Mouse (Mus musculus) forebrain, embryonic 15.5 days (tissue): ENCODE data around the gene Vps45. TPM values are rescaled to one million over a fixed set of nuclear protein-coding genes. Genes with fewer than 3 reads are reported as not detected.
A peak's percentile ranks its signal among the peaks of the same experiment; 100 is the strongest.
"Not testable (repeated sequence)": the region's sequence is repeated elsewhere in the genome, so short reads cannot be mapped to it uniquely, and the experiment has no call there.

Experiments used
- ATAC-seq: fragments of 200-750 bp; cut with Nextera tagmentation; replicated peaks from 2 replicates; pipeline ENCODE4 v1.8.0; 2017; ENCODE audit warnings: mild to moderate bottlenecking, moderate TSS enrichment, moderate library complexity
- H3K27ac ChIP-seq: fragments of 300-500 bp; sonication (generic); replicated peaks from 2 replicates; pipeline ENCODE4 v1.5.1; 2015; ENCODE audit warnings: mild to moderate bottlenecking, inconsistent platforms
- H3K27me3 ChIP-seq: fragments of 300-500 bp; sonication (generic); 2 replicates; pipeline ENCODE4 v1.6.1; 2015; ENCODE audit warnings: inconsistent platforms
- H3K36me3 ChIP-seq: fragments of 300-500 bp; sonication (generic); 2 replicates; pipeline ENCODE4 v1.6.1; 2015; ENCODE audit warnings: mild to moderate bottlenecking, inconsistent platforms
- H3K4me1 ChIP-seq: fragments of 300-500 bp; sonication (generic); 2 replicates; pipeline ENCODE4 v1.6.1; 2015; ENCODE audit warnings: inconsistent platforms
- H3K4me2 ChIP-seq: fragments of 300-500 bp; sonication (generic); replicated peaks from 2 replicates; pipeline ENCODE4 v1.6.1; 2015; ENCODE audit warnings: mild to moderate bottlenecking, inconsistent platforms
- H3K4me3 ChIP-seq: fragments of 300-500 bp; sonication (generic); 2 replicates; pipeline ENCODE4 v1.5.1; 2015; ENCODE audit warnings: mild to moderate bottlenecking, inconsistent platforms
- H3K9ac ChIP-seq: fragments of 300-500 bp; sonication (generic); replicated peaks from 2 replicates; pipeline ENCODE4 v1.6.1; 2015; ENCODE audit warnings: mild to moderate bottlenecking, inconsistent platforms
- H3K9me3 ChIP-seq: fragments of 300-500 bp; sonication (generic); 2 replicates; pipeline ENCODE4 v1.6.1; 2016; ENCODE audit warnings: inconsistent platforms
- WGBS: fragments of 180-500 bp; shearing (Covaris S2); methylation state at CpG from one replicate; pipeline ENCODE4 v1.1.7; 2015; ENCODE audit warnings: mixed read lengths; 5-methylcytosine and 5-hydroxymethylcytosine counted together
- polyA plus RNA-seq: library from polyadenylated mRNA; unstranded; fragments of >200 nt; fragmentation: Nextera tagmentation; extraction: Ambion mirVana; gene quantifications from 2 replicates; pipeline ENCODE4 v1.2.1, GENCODE M21; 2015

Vps45 gene
- polyA plus RNA-seq, 1 experiment from 2014 or later: 65.6 TPM

DNA sequence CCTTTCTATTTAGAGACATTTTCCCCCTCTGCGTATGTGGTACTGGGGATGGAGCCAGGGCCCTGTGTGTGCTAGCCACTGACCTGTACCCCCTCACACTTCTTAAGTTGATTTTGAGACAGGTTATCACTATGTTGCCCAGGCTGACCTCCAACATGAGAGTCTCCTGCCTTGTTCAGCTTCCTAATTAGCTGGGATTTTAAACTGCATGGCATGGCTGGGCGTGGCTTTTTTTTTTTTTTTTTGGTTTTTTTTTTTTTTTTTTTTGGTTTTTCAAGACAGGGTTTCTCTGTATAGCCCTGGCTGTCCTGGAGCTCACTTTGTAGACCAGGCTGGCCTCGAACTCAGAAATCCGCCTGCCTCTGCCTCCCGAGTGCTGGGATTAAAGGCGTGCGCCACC is 80.7 kb downstream of the Vps45 start:
- not testable (repeated sequence) for H3K9me3 ChIP-seq, H3K36me3 ChIP-seq, H3K27ac ChIP-seq, H3K27me3 ChIP-seq, H3K9ac ChIP-seq, H3K4me2 ChIP-seq, H3K4me3 ChIP-seq, ATAC-seq
- peaks cover 20% of the 10 kb centered on the region for H3K4me1 ChIP-seq
- 91% methylated on average over 7 of the region's 7 CpGs for WGBS

DNA sequence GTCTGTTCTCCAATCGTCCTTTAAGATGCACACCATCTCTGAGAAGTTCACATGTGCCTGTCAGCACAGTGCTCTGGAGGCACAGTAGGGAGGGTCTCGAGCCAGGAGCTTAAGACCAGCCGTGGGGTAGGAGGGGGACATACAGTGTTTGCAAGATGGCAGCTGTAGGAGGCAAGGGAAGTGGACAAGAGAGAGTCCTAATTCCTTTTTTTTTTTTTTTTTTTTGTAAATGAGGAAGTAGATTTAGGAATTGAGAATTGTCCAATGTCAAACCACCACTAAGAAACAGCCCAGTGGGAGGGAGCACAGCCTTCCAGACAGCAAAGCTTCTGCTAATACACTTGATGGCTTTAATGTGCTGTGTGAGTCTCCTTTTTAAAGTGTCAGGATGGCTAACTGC is 81.2 kb downstream of the Vps45 start:
- Histone ChIP-seq H3K4me2 (no peak overlapping the region), H3K27ac (no peak overlapping the region), H3K4me3 (no peak overlapping the region), H3K27me3 (no peaks in the 10 kb centered on the region), H3K36me3 (no peaks in the 10 kb centered on the region), H3K9me3 (no peaks in the 10 kb centered on the region), H3K4me1 (peaks cover 25% of the 10 kb centered on the region), H3K9ac (no peak overlapping the region)
- no peak for ATAC-seq
- WGBS: 68% methylated on average over 3 of the region's 3 CpGs

DNA sequence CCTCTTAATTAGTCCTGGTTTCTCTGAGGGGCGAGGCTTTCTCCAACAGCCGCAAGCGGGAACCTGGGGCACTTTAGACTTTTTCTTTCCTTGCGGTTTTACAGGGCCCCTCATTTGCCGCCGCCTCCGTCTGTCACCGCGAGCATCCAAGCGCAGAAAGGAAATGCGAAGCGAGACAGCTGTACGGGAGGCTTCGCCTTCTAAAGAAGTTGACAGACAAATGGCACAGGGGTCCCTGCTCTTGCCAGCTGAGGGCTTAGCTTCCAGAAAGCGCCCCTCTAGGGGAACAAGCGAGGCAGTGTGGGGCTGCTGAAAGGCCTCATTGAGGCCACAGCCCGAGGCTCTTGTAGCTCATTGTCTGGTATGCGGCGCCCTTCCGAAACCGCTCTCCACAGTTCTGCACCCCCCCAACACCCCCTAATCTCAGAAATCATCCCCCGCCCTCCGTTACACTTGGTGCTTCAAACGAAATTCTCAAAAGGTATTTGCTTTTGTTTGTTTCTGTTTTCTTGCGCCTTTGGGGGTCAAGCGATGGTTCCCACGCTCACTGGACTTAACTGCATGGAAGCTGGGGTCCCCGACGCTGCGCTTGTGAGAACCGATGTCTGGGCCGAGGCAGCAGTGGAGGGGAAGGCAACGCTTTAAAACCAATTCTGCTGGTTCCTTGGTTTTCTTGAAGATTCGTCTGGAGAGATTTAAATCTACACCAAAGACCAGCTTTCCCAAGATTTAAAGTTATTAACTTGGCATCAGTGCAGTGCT is 85.2 kb downstream of the Vps45 start:
- H3K27me3 ChIP-seq: no peaks in the 10 kb centered on the region
- peak overlapping the region; percentile 42 for H3K9ac ChIP-seq
- H3K4me2 ChIP-seq: peak overlapping the region; percentile 54
- 1% methylated on average over 34 of the region's 34 CpGs for WGBS
- peak overlapping the region; percentile 79 for H3K27ac ChIP-seq
- peak overlapping the region; percentile 32 for H3K4me3 ChIP-seq
- no peaks in the 10 kb centered on the region for H3K9me3 ChIP-seq
- no peaks in the 10 kb centered on the region for H3K36me3 ChIP-seq
- H3K4me1 ChIP-seq: peaks cover 21% of the 10 kb centered on the region
- peak; percentile 96 for ATAC-seq

DNA sequence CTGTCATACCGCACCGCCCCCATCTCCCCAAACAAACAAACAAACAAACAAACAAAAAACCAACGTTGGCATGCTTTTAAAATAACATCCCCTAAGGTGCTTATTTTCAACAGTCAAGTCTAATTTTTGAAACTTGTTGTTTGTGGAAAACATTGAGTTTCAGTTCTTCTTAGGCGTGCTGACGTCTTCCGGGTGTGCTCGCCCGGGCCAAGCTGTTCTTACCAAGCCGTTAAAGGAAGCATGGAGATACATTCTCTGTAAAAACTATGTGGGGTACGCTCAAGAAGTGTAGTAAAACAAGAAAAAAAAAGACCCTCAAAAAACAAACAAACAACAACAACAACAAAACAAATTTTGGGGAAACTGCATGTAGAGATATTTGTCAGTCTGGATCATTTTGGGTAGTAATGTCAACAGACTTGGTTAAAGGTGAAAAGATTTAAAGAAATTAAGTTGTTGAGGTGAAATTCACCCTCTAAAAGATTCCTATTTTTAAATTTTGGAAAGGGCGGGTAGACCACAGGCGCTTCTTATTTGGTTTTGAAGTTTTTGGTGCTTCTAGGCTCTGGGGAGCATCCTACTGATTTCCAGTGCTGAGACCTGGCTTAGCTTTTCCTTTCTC is 85.9 kb downstream of the Vps45 start:
- Histone ChIP-seq H3K9me3 (no peaks in the 10 kb centered on the region), H3K9ac (peak overlapping the region; percentile 42; the same call in 1 of the 2 replicates), H3K4me2 (peak overlapping the region; percentile 54), H3K4me3 (peak overlapping the region; percentile 32), H3K4me1 (peaks cover 20% of the 10 kb centered on the region), H3K36me3 (no peaks in the 10 kb centered on the region), H3K27ac (peak overlapping the region; percentile 79), H3K27me3 (no peaks in the 10 kb centered on the region)
- no peak for ATAC-seq
- WGBS: 54% methylated on average over 12 of the region's 12 CpGs

DNA sequence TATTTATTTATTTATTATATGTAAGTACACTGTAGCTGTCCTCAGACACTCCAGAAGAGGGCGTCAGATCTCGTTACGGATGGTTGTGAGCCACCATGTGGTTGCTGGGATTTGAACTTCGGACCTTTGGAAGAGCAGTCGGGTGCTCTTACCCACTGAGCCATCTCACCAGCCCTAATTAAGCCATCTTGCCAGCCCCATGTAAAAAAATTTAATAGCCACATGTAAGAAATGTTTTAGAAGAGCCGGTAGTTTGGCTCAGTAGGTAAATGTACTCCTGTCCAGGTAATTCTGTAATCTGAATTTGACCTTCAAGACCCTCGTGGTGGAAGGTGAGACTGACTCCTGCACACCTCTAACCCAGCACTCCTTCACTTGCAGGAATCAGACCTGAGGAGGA is 87.6 kb downstream of the Vps45 start:
- H3K27ac ChIP-seq, H3K4me3 ChIP-seq, H3K36me3 ChIP-seq, H3K9me3 ChIP-seq, H3K4me2 ChIP-seq, ATAC-seq, H3K9ac ChIP-seq, H3K27me3 ChIP-seq: not testable (repeated sequence)
- peaks cover 25% of the 10 kb centered on the region for H3K4me1 ChIP-seq
- WGBS: 59% methylated on average over 7 of the region's 7 CpGs

DNA sequence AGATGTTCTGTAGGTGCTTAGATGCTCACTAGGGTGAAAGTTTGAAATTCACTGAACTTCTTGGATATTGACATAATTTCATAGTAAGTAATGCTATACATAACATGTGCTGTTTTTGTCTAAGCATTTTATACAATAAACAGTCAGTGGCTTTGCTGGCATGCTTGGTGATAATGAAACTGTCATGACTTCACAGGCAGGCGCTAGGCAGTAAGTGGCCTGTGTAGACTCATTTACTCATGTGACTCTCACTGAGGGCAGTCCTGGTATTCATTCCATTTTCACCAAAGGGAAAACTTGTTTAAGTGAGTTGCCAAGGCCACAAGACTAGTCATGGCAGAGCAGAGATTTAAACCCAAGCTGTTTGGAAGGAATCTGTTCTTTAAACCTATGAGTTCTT is 89.0 kb downstream of the Vps45 start:
- H3K36me3 ChIP-seq: no peaks in the 10 kb centered on the region
- WGBS: 83% methylated on average over 1 of the region's 1 CpGs

DNA sequence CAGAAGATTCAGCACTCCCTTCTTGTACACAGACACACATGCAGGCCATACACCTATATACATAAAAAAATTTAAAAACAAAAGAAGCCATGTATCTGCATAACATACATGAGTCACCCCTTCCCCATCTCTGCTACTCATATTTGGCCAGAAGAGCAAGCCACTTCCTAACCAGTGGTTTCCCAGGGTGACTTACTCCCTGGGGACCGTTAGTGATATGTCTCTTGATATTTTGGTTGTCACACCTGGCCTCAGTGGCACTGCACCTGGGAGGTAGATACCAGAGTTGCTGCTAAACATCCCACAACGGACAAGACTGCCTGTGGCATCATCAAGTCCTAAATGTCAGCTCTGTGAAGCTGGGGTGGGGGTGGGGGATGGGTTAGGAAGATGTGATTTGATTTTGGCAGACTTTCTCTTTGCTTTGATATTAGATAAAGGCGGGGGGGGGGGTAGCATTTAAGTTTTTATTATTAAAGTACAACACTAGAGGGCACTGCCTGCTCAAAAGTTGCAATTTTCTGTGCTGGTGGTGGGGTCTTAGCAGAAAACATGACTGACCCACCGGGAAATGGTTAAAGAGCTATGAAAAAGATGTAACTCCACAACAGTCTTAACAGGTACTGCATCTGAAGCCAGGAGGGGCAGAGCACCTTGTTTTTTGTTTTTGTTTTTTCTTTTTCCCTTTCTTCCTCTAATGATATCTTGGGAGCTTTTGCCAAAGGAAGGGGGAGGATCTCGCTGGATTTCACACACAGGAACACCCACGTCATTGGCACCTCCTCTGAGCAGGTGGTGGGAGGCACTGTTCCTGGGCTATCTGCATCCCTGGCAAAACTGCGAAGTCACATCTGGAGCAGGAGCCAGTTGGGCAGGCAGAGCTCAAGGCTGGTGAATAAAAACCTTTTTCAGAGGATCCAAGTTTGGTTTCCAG is 92.5 kb downstream of the Vps45 start:
- Histone ChIP-seq H3K4me3 (peak overlapping the region; percentile 16; the same call in 1 of the 2 replicates), H3K27ac (no peak overlapping the region), H3K36me3 (no peaks in the 10 kb centered on the region), H3K4me1 (peaks cover 5% of the 10 kb centered on the region), H3K4me2 (peak overlapping the region; percentile 38), H3K9me3 (no peaks in the 10 kb centered on the region), H3K27me3 (no peaks in the 10 kb centered on the region), H3K9ac (0 out of 2 replicates have a peak overlapping the region, but pooled peaks have one; percentile 9)
- WGBS: 9% methylated on average over 7 of the region's 7 CpGs
- 0 out of 2 replicates have a peak, but pooled peaks have one; percentile 57 for ATAC-seq

More for the DNA sequence above, 89.0 kb downstream of the Vps45 start:
- Histone ChIP-seq H3K4me2 (no peak overlapping the region), H3K27ac (no peak overlapping the region), H3K4me1 (peaks cover 25% of the 10 kb centered on the region), H3K9ac (no peak overlapping the region), H3K9me3 (no peaks in the 10 kb centered on the region), H3K4me3 (no peak overlapping the region), H3K27me3 (no peaks in the 10 kb centered on the region)
- ATAC-seq: no peak

DNA sequence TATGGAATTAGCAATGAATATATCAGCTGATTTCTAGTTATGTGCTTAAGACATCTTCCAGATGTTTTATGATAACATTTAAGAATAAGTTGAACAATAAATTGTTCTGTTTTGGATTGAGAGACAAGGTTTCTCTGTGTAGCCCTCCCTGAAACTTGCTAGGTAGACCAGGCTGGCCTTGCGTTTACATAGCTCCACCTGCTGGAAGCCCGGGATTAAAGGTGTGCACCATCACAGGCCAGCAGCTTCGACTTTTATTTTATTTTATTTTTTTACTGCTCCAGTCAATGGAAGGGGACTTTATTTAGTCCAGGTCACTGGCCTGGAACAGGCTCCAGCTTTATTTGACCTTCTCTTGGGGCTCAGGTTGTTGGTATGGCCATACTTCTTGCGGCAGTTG is 94.6 kb downstream of the Vps45 start:
- Histone ChIP-seq H3K4me1 (peaks cover 5% of the 10 kb centered on the region), H3K4me2 (no peak overlapping the region), H3K36me3 (no peaks in the 10 kb centered on the region), H3K27ac (no peak overlapping the region), H3K4me3 (no peak overlapping the region), H3K9ac (no peak overlapping the region), H3K27me3 (no peaks in the 10 kb centered on the region), H3K9me3 (no peaks in the 10 kb centered on the region)
- ATAC-seq: no peak
- 44% methylated on average over 4 of the region's 4 CpGs for WGBS

DNA sequence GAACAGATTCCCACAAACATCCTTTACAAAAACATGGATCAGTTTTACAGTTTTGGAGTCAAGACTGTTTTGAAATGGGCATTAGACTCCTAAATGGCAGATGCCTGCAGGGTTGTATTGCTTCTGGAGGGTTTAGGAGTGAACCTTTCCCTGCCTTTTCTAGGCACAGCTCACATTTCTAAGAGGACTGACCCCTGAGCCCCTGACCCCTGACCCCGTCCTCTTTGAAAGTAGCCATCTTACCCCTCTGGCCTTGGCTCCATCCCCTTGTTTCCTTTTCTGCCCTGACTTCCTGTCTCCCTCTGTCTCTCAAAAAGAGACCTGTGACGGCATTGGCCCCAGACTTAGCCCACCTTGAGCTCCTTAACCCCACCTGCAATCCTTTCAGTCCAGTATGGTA is 95.0 kb downstream of the Vps45 start:
- H3K9me3 ChIP-seq: no peaks in the 10 kb centered on the region
- H3K27me3 ChIP-seq: no peaks in the 10 kb centered on the region
- no peak overlapping the region for H3K4me2 ChIP-seq
- H3K36me3 ChIP-seq: no peaks in the 10 kb centered on the region
- H3K27ac ChIP-seq: no peak overlapping the region
- no peak overlapping the region for H3K4me3 ChIP-seq
- H3K9ac ChIP-seq: no peak overlapping the region
- 63% methylated on average over 2 of the region's 2 CpGs for WGBS
- peaks cover 5% of the 10 kb centered on the region for H3K4me1 ChIP-seq
- ATAC-seq: no peak

DNA sequence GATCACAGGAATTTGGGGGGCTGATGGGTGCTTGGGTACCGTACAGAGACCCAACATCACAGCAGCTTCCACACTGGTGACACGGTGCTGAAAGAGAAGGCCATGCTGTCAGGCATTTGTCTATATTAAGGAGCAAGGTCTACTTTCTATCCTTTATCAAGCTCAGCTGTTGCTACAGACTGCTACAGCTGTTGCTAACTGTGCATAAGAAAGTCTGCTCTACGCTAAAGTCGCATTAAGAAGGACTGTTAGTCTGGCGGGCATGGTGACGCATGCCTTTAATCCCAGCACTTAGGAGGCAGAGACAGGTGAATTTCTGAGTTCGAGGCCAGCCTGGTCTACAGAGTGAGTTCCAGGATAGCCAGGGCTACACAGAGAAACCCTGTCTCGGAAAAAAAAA is 96.1 kb downstream of the Vps45 start:
- ATAC-seq, H3K9me3 ChIP-seq, H3K4me3 ChIP-seq, H3K36me3 ChIP-seq, H3K27me3 ChIP-seq, H3K4me2 ChIP-seq, H3K9ac ChIP-seq, H3K27ac ChIP-seq: not testable (repeated sequence)
- 89% methylated on average over 8 of the region's 8 CpGs for WGBS
- H3K4me1 ChIP-seq: peaks cover 12% of the 10 kb centered on the region

DNA sequence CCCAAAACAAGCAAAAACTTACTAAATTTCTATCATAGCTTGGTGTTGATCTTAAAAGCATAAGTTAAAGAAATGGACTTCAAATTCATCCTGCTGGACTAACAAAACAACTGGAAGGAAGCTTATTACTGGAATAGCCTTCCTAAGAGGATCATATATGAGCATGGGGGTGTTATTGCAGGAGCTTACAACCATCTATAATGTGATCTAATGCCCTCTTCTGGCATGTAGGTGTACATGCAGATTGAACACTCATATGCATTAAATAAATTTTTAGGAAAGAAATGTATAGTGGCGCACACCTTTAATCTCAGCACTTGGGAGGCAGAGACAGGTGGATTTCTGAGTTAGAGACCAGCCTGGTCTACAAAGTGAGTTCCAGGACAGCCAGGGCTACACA is 98.5 kb downstream of the Vps45 start:
- Histone ChIP-seq H3K27ac (no peak overlapping the region), H3K36me3 (no peaks in the 10 kb centered on the region), H3K9ac (no peak overlapping the region), H3K27me3 (no peaks in the 10 kb centered on the region), H3K4me1 (peaks cover 8% of the 10 kb centered on the region; the same call in 1 of the 2 replicates), H3K4me2 (no peak overlapping the region), H3K4me3 (no peak overlapping the region), H3K9me3 (no peaks in the 10 kb centered on the region)
- 94% methylated on average over 1 of the region's 1 CpGs for WGBS
- ATAC-seq: no peak

DNA sequence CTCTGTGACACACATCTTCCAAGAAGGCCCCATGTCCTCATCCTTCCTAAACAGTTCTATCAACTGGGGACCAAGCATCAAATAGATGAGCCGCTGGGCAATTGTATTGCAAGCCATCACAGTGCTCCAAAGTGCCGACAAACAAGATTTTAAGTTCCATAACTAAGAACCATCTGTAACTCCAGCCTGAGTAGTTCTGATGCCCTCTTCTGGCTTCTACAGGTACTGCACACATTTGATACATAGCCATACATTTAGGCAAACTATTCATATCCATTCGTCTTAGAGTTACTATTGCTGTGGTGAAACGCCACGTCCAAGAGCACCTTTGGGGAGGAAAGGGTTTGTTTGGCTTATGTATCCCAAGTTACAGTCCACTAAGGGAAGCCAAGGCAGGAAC is 99.2 kb downstream of the Vps45 start:
- ATAC-seq: no peak
- Histone ChIP-seq H3K27ac (no peak overlapping the region), H3K4me1 (peaks cover 8% of the 10 kb centered on the region; the same call in 1 of the 2 replicates), H3K9ac (no peak overlapping the region), H3K27me3 (no peaks in the 10 kb centered on the region), H3K4me3 (no peak overlapping the region), H3K36me3 (no peaks in the 10 kb centered on the region), H3K9me3 (no peaks in the 10 kb centered on the region), H3K4me2 (no peak overlapping the region)
- 81% methylated on average over 5 of the region's 5 CpGs for WGBS
